Mouse (Mus musculus) intestine, embryonic 15.5 days (tissue): ENCODE measurements around the gene Spata20. TPM values are rescaled to one million over a fixed set of nuclear protein-coding genes. Genes with fewer than 3 reads are reported as not detected.

Experiments
- ATAC-seq: fragments of 200-750 bp; cut with Nextera tagmentation; 2 replicates; pipeline ENCODE4 v1.8.0; 2017; ENCODE audit warnings: moderate TSS enrichment, moderate library complexity
- H3K27ac ChIP-seq: fragments of 300-500 bp; sonication (generic); 2 replicates; pipeline ENCODE4 v1.5.1; 2015; ENCODE audit warnings: mild to moderate bottlenecking, inconsistent platforms
- H3K27me3 ChIP-seq: fragments of 300-500 bp; sonication (generic); replicated peaks from 2 replicates; pipeline ENCODE4 v1.6.1; 2015; ENCODE audit warnings: inconsistent platforms
- H3K36me3 ChIP-seq: fragments of 300-500 bp; sonication (generic); 2 replicates; pipeline ENCODE4 v1.6.1; 2015; ENCODE audit warnings: inconsistent platforms
- H3K4me1 ChIP-seq: fragments of 300-500 bp; sonication (generic); replicated peaks from 2 replicates; pipeline ENCODE4 v1.6.1; 2015; ENCODE audit warnings: inconsistent platforms
- H3K4me2 ChIP-seq: fragments of 300-500 bp; sonication (generic); replicated peaks from 2 replicates; pipeline ENCODE4 v1.6.1; 2015; ENCODE audit warnings: mild to moderate bottlenecking, inconsistent platforms
- H3K4me3 ChIP-seq: fragments of 300-500 bp; sonication (generic); replicated peaks from 2 replicates; pipeline ENCODE4 v1.5.1; 2015; ENCODE audit warnings: inconsistent platforms
- H3K9ac ChIP-seq: fragments of 300-500 bp; sonication (generic); 2 replicates; pipeline ENCODE4 v1.6.1; 2015; ENCODE audit warnings: inconsistent platforms
- H3K9me3 ChIP-seq: fragments of 300-500 bp; sonication (generic); 2 replicates; pipeline ENCODE4 v1.6.1; 2016; ENCODE audit warnings: inconsistent platforms
- WGBS: fragments of 180-500 bp; shearing (Covaris S2); methylation state at CpG from one replicate; pipeline ENCODE4 v1.1.7; 2015; 5-methylcytosine and 5-hydroxymethylcytosine counted together
- polyA plus RNA-seq: library from polyadenylated mRNA; unstranded; fragments of >200 nt; fragmentation: Nextera tagmentation; extraction: Ambion mirVana; gene quantifications from 2 replicates; pipeline ENCODE4 v1.2.1, GENCODE M21; 2015

The Spata20 gene
- polyA plus RNA-seq, 1 experiment from 2014 or later = 0.06 TPM

DNA sequence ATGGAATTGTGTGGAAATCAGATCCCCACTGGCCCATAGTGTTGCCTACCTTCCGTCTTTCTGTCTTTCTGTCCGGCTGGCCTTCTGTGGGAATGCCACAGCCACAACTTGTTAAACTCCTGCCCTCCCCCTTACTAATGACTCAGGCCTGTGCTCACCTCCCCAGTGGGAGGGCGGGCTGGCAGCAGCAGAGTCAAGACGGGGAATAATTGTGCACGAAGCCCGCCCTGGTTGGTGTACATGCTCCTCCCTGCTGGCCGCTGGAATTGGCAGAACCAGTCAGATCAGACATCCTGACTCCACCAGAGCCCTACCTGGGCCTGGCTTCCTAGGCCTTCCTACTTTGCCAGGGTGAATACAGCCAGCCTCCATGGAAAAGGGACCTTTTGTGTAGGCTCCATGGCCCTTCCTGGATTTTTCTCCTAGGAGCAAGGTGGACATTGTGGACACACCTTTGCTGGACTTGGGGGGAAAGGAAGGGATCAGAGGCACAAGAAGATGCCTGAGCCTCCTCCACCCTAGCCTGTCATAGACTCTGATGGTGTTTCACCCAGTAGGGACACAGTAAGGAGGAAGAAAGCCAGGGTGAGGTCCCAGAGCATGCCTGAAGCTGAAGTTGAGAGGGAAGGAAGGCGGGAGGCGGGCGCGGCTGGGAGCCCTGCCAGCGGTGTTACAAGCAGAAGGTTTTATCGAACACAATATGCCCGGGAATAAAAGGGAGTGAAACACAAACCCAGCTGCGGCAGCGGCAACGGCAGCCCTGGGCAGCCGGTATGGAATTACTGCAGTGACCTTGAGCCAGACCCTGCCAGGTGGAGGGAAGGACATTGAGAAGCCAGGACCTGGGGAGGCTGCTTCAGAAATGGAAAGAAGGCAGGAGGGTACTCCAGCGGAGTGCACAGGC, 12.4 kb upstream of the Spata20 start:
- peak overlapping the region; percentile 62 for H3K27ac ChIP-seq
- H3K36me3 ChIP-seq = no peaks in the 10 kb centered on the region
- H3K4me1 ChIP-seq = peaks cover 27% of the 10 kb centered on the region
- H3K4me2 ChIP-seq = peak overlapping the region; percentile 82
- peak; percentile 71 for ATAC-seq
- peak overlapping the region; percentile 35 for H3K4me3 ChIP-seq
- H3K27me3 ChIP-seq = no peaks in the 10 kb centered on the region
- no peak overlapping the region for H3K9ac ChIP-seq
- 24% methylated on average over 19 of the region's 19 CpGs for WGBS
- H3K9me3 ChIP-seq = no peaks in the 10 kb centered on the region

DNA sequence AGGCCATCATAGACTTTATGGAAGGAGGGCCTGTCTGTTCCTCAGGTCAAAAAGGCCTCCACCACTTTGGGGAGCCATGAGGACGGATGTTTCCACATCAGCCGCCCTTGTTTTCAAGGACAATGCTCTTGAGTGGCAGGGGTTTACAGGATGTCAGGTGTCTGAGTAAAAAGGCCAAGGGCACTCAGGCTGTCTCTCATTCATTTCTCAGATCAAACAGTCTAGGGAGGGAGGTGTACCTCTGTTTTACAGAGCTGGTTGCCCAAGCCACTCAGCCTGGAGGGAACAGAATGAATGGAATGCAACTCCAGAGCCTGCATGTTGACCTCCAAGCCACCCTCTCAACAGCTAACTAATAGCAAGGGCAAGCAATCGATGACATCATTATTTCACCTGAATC, 9.4 kb upstream of the Spata20 start:
- Histone ChIP-seq H3K9ac (no peak overlapping the region), H3K27me3 (0 out of 2 replicates have a peak, but pooled peaks cover 5% of the 10 kb centered on the region), H3K27ac (no peak overlapping the region), H3K4me1 (peaks cover 35% of the 10 kb centered on the region), H3K36me3 (no peaks in the 10 kb centered on the region), H3K4me2 (no peak overlapping the region), H3K4me3 (no peak overlapping the region), H3K9me3 (no peaks in the 10 kb centered on the region)
- WGBS = 64% methylated on average over 3 of the region's 3 CpGs
- no peak for ATAC-seq

DNA sequence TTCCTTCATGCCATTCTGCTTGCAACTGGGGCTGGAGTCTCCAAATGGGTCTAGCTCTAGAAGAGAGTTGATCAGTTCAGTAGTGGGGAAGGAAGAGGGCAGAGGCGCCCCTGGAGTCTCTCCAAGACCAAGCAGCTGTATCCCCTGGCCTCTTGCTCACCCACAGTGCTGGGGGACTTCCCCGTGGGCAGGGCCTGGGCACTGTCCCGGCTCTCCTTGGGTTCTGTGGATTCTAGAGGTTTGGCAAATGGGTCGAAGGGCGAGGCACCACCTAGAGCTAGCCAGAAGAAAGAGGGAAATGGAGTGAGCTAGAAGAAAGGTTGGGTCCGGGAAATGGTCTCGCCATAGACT, 5.7 kb upstream of the Spata20 start:
- Histone ChIP-seq H3K4me3 (peak overlapping the region; percentile 44), H3K27ac (no peak overlapping the region), H3K27me3 (0 out of 2 replicates have a peak, but pooled peaks cover 5% of the 10 kb centered on the region), H3K9ac (no peak overlapping the region), H3K36me3 (no peaks in the 10 kb centered on the region), H3K4me1 (peaks cover 12% of the 10 kb centered on the region; the same call in 1 of the 2 replicates), H3K9me3 (no peaks in the 10 kb centered on the region), H3K4me2 (peak overlapping the region; percentile 78)
- 72% methylated on average over 7 of the region's 7 CpGs for WGBS
- 0 out of 2 replicates have a peak, but pooled peaks have one; percentile 11 for ATAC-seq

- H3K36me3 ChIP-seq = no peaks in the 10 kb centered on the region
- H3K4me2 ChIP-seq = peak overlapping the region; percentile 78
- 9% methylated on average over 55 of the region's 55 CpGs for WGBS
- H3K4me1 ChIP-seq = peaks cover 12% of the 10 kb centered on the region; the same call in 1 of the 2 replicates
- H3K27ac ChIP-seq = no peak overlapping the region
- ATAC-seq = peak; percentile 67
- no peaks in the 10 kb centered on the region for H3K9me3 ChIP-seq
- 0 out of 2 replicates have a peak, but pooled peaks cover 5% of the 10 kb centered on the region for H3K27me3 ChIP-seq
- peak overlapping the region; percentile 44 for H3K4me3 ChIP-seq
- peak overlapping the region; percentile 42 for H3K9ac ChIP-seq
Measured at GRCm38 (mm10) chr11:94491035-94491748, 5.2 kb upstream of the Spata20 start.

DNA sequence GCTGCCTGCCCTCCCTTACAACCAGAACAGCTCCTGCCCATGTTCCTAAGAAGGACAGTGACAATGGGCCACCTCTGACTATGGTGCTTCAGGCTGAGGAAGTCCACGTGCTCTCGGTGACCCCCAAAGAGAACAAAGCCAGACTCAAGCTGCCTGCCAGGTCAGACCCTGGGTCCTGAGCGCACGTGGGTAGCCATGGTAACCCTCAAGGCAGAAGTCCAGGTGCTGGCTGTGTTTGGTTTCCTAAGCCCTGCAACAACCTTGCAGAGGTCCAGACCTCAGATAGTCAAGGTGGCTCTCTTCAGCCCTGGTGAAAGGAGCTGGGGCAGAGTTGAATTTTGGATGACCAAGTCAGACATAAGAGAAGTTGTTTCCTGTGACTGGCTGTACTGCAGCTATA, 3.8 kb upstream of the Spata20 start:
- H3K4me2 ChIP-seq = no peak overlapping the region
- H3K36me3 ChIP-seq = no peaks in the 10 kb centered on the region
- ATAC-seq = no peak
- no peak overlapping the region for H3K9ac ChIP-seq
- H3K27ac ChIP-seq = no peak overlapping the region
- H3K4me1 ChIP-seq = peaks cover 17% of the 10 kb centered on the region; the same call in 1 of the 2 replicates
- H3K27me3 ChIP-seq = 0 out of 2 replicates have a peak, but pooled peaks cover 5% of the 10 kb centered on the region
- H3K4me3 ChIP-seq = no peak overlapping the region
- no peaks in the 10 kb centered on the region for H3K9me3 ChIP-seq
- 40% methylated on average over 4 of the region's 4 CpGs for WGBS

GRCm38 (mm10) chr11:94488767-94489533, 3.0 kb upstream of the Spata20 start:
- Histone ChIP-seq H3K9ac (no peak overlapping the region), H3K36me3 (no peaks in the 10 kb centered on the region), H3K27ac (no peak overlapping the region), H3K4me2 (no peak overlapping the region), H3K4me3 (no peak overlapping the region), H3K4me1 (peaks cover 17% of the 10 kb centered on the region; the same call in 1 of the 2 replicates), H3K27me3 (0 out of 2 replicates have a peak, but pooled peaks cover 5% of the 10 kb centered on the region), H3K9me3 (no peaks in the 10 kb centered on the region)
- 86% methylated on average over 11 of the region's 11 CpGs for WGBS
- ATAC-seq = no peak

DNA sequence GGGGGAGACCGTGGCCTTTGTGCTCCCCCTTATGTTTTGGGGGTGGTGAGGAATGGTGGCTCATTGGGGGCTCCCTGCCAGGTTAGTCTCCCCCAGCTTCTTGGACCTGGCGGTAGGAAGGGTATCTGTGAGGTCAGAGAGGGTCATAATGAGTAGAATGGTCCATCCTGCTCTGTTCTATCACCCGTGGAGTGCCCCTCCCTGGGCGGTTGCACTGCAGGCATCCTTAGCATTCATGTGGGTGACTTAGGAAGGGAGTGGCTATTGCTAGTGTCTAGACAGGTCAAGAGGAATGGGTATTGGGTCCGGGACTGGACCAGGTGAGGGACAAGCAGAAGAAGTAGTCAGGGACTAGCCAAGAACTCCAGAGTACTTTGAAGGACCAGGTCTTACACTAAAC, 756 bp downstream of the Spata20 start:
- ATAC-seq = no peak
- peaks cover 5% of the 10 kb centered on the region; the same call in 1 of the 2 replicates for H3K4me1 ChIP-seq
- no peaks in the 10 kb centered on the region for H3K27me3 ChIP-seq
- no peak overlapping the region for H3K27ac ChIP-seq
- H3K36me3 ChIP-seq = no peaks in the 10 kb centered on the region
- no peak overlapping the region for H3K9ac ChIP-seq
- 76% methylated on average over 5 of the region's 5 CpGs for WGBS
- H3K4me2 ChIP-seq = no peak overlapping the region
- H3K4me3 ChIP-seq = no peak overlapping the region
- no peaks in the 10 kb centered on the region for H3K9me3 ChIP-seq

DNA sequence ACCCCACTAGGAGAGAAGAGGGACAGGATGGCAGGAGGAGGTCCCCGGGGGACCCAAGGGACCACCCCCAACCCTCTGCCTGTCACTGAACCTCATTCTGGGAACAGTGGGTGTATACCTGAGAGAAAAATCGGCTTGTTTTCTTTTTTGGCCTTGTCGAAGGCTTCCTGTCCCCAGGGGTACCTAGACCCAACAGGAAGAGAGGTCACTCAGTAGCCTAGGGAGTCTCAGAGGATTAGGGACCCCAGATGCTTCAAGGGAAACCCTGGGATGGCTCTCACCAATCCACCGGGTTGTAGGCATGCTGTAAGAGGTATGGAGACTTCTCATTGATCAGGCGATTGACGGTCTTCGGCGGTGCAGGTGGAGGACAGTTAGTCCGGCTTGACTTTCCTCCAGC, 1.3 kb downstream of the Spata20 start:
- H3K9me3 ChIP-seq = no peaks in the 10 kb centered on the region
- WGBS = 86% methylated on average over 9 of the region's 9 CpGs
- no peaks in the 10 kb centered on the region for H3K27me3 ChIP-seq
- no peak overlapping the region for H3K4me3 ChIP-seq
- H3K36me3 ChIP-seq = no peaks in the 10 kb centered on the region
- H3K27ac ChIP-seq = no peak overlapping the region
- ATAC-seq = no peak
- peaks cover 5% of the 10 kb centered on the region; the same call in 1 of the 2 replicates for H3K4me1 ChIP-seq
- H3K4me2 ChIP-seq = no peak overlapping the region
- H3K9ac ChIP-seq = no peak overlapping the region

GRCm38 (mm10) chr11:94483921-94484320, 2.1 kb downstream of the Spata20 start:
- Histone ChIP-seq H3K4me1 (peaks cover 5% of the 10 kb centered on the region; the same call in 1 of the 2 replicates), H3K27me3 (no peaks in the 10 kb centered on the region), H3K9me3 (no peaks in the 10 kb centered on the region), H3K27ac (no peak overlapping the region), H3K36me3 (no peaks in the 10 kb centered on the region), H3K4me3 (no peak overlapping the region), H3K4me2 (no peak overlapping the region), H3K9ac (no peak overlapping the region)
- WGBS = 83% methylated on average over 14 of the region's 14 CpGs
- ATAC-seq = no peak

- Histone ChIP-seq H3K4me1 (peaks cover 5% of the 10 kb centered on the region; the same call in 1 of the 2 replicates), H3K27ac (no peak overlapping the region), H3K9ac (no peak overlapping the region), H3K9me3 (no peaks in the 10 kb centered on the region), H3K4me2 (no peak overlapping the region), H3K36me3 (no peaks in the 10 kb centered on the region), H3K4me3 (no peak overlapping the region), H3K27me3 (no peaks in the 10 kb centered on the region)
- no peak for ATAC-seq
- 69% methylated on average over 11 of the region's 11 CpGs for WGBS
Measured at GRCm38 (mm10) chr11:94483436-94483835, 2.5 kb downstream of the Spata20 start.

DNA sequence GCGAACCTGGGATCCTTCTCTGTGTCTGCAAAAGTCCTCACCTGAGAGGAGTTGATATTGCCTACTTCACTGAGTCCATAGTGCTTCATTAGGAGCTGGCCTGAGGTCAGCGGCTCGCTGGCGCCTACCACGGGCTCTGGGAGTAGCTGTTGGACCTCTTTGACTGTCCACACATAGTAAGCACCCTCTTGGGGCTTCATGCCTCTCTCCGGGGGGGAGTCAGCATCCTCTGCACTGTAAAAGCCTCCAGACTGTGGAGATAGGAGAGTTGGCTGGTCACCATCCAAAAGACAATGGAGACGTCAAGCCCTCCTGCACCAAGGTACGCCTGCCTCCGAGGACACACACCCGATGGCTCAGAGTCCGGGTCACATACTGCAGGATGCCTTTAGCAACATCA, 3.2 kb downstream of the Spata20 start:
- Histone ChIP-seq H3K4me2 (no peak overlapping the region), H3K4me1 (peaks cover 5% of the 10 kb centered on the region; the same call in 1 of the 2 replicates), H3K27ac (no peak overlapping the region), H3K27me3 (peaks cover 2% of the 10 kb centered on the region), H3K9ac (no peak overlapping the region), H3K9me3 (no peaks in the 10 kb centered on the region), H3K4me3 (no peak overlapping the region), H3K36me3 (no peaks in the 10 kb centered on the region)
- ATAC-seq = no peak
- 92% methylated on average over 11 of the region's 11 CpGs for WGBS

GRCm38 (mm10) chr11:94481963-94482362, 4.0 kb downstream of the Spata20 start:
- Histone ChIP-seq H3K4me1 (peaks cover 5% of the 10 kb centered on the region; the same call in 1 of the 2 replicates), H3K4me3 (no peak overlapping the region), H3K36me3 (no peaks in the 10 kb centered on the region), H3K9me3 (no peaks in the 10 kb centered on the region), H3K4me2 (no peak overlapping the region), H3K27ac (no peak overlapping the region), H3K9ac (no peak overlapping the region), H3K27me3 (peaks cover 4% of the 10 kb centered on the region)
- no peak for ATAC-seq
- WGBS = 88% methylated on average over 7 of the region's 7 CpGs
